Mouse (Mus musculus): ENCODE data around the gene Itga5.
"Not testable (repeated sequence)": the region's sequence is repeated elsewhere in the genome, so short reads cannot be mapped to it uniquely, and the experiment has no call there.

Gene Itga5

GRCm38 (mm10) chr15:103366376-103367149, at the start of gene Itga5:
Itga5 (minus strand) TSS chr15:103366763.
- DNase-seq = peak in 1 of 2 experiments; percentile 53

GRCm38 (mm10) chr15:103405586-103405985, 39.0 kb upstream of the Itga5 start:
- DNase-seq = not testable (repeated sequence)

GRCm38 (mm10) chr15:103401361-103401760, 34.8 kb upstream of the Itga5 start:
- no peak for DNase-seq

GRCm38 (mm10) chr15:103393577-103393976, 27.0 kb upstream of the Itga5 start:
- DNase-seq = no peak

GRCm38 (mm10) chr15:103388556-103389145, 22.1 kb upstream of the Itga5 start:
- peak in 1 of 2 experiments; percentile 27 for DNase-seq

GRCm38 (mm10) chr15:103383771-103384488, 17.4 kb upstream of the Itga5 start:
- peak; percentile 8 to 38 for DNase-seq

GRCm38 (mm10) chr15:103382795-103383406, 16.3 kb upstream of the Itga5 start:
- peak; percentile 22 to 56 for DNase-seq

- no peak for DNase-seq
These were observed 15.5 kb upstream of the Itga5 start for GRCm38 (mm10) chr15:103382075-103382474.

GRCm38 (mm10) chr15:103378665-103379356, 12.2 kb upstream of the Itga5 start:
- DNase-seq = peak; percentile 18 to 39

GRCm38 (mm10) chr15:103377752-103378664, 11.4 kb upstream of the Itga5 start:
- DNase-seq = no peak

GRCm38 (mm10) chr15:103376837-103377269, 10.3 kb upstream of the Itga5 start:
- peak in 1 of 2 experiments; percentile 25 for DNase-seq

GRCm38 (mm10) chr15:103375112-103375800, 8.7 kb upstream of the Itga5 start:
- DNase-seq = no peak

GRCm38 (mm10) chr15:103372461-103372860, 5.9 kb upstream of the Itga5 start:
- DNase-seq = no peak

- DNase-seq = no peak
These were observed 5.2 kb upstream of the Itga5 start for GRCm38 (mm10) chr15:103371741-103372140.

- no peak for DNase-seq
These were observed 4.6 kb upstream of the Itga5 start for GRCm38 (mm10) chr15:103371208-103371607.

GRCm38 (mm10) chr15:103370462-103370861, 3.9 kb upstream of the Itga5 start:
- DNase-seq = no peak

GRCm38 (mm10) chr15:103369123-103369522, 2.6 kb upstream of the Itga5 start:
- DNase-seq = no peak

GRCm38 (mm10) chr15:103368179-103368940, 1.8 kb upstream of the Itga5 start:
- DNase-seq = no peak

GRCm38 (mm10) chr15:103365471-103366375, 840 bp downstream of the Itga5 start:
- DNase-seq = no peak
